Mouse (Mus musculus) layer of hippocampus, adult 2 months (tissue): ENCODE measurements around the gene Hibadh. TPM values are rescaled to one million over a fixed set of nuclear protein-coding genes. Genes with fewer than 3 reads are reported as not detected.

Experiments
- DNase-seq, 2 experiments: peaks; one replicate each; pipeline ENCODE4 v3.0.0; 2022; ENCODE audit warnings: low spot score in 2 of 2
- H3K27ac ChIP-seq: fragments of 200-600 bp; 2 replicates; pipeline ENCODE4 v1.8.1; 2022
- H3K4me3 ChIP-seq: fragments of 200-600 bp; 2 replicates; pipeline ENCODE4 v1.8.1; 2022; ENCODE audit warnings: mild to moderate bottlenecking
- CTCF ChIP-seq: fragments of 200-600 bp; conservative IDR thresholded peaks from 2 replicates; pipeline ENCODE4 v1.8.1; 2022; ENCODE audit warnings: antibody characterized with exemption, mild to moderate bottlenecking, moderate library complexity
- total RNA-seq, 2 experiments: library from RNA; stranded (reverse); gene quantifications; 2 replicates each; pipeline ENCODE4 v1.2.3; 2021

Gene Hibadh
- total RNA-seq, 2 experiments from 2014 or later, result 44.4 to 44.9 TPM

DNA sequence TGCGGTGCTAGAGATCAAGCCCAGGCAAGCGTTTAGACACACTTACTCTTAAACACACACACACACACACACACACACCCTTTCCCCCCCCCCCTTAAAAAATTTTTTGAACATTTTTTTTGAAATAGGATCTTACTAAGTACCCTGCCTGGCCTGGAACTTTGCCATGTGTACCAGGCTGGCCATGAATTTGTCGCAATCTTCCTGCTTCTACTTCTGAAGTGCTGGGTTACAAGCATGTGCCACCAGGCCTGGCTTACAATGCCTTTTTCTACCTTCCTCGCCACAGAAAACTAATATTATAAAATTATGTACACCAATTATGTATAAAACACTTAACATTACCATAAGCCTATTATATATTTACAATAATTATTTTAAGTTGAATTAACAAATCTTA lies 59.1 kb downstream of the Hibadh start:
- Histone ChIP-seq H3K4me3 (no peak overlapping the region), H3K27ac (no peak overlapping the region)
- DNase-seq, result no peak
- no peak for TF ChIP-seq CTCF

GRCm38 (mm10) chr6:52578322-52578721 lies 61.9 kb downstream of the Hibadh start:
- DNase-seq, result no peak
- no peak overlapping the region for H3K4me3 ChIP-seq
- H3K27ac ChIP-seq, result no peak overlapping the region
- no peak for TF ChIP-seq CTCF

- DNase-seq, result peak; percentile 24 to 43
- Histone ChIP-seq H3K27ac (no peak overlapping the region), H3K4me3 (no peak overlapping the region)
- TF ChIP-seq CTCF, result peak; percentile 89
These were observed 62.9 kb downstream of the Hibadh start for GRCm38 (mm10) chr6:52577270-52577669.

DNA sequence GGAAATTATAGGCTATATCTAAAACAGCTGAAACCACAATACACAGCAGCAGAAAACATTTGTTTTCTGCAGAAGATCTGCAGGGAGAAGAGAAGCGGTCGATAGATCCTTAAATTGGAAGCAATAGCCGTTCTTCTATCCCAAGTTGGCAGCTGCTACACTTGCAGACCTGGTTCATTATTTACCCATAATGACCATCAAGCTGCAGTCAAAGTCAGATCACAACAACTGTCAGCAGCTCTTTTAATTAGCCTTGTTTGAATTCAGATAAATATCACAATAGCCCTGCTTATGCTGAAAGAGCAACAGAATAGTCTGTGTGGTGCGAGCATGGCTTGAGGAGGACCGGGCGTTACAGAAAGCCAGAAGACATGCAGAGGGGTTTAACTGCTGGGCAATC lies 71.5 kb downstream of the Hibadh start:
- no peak overlapping the region for H3K27ac ChIP-seq
- H3K4me3 ChIP-seq, result no peak overlapping the region
- no peak for TF ChIP-seq CTCF
- DNase-seq, result no peak

DNA sequence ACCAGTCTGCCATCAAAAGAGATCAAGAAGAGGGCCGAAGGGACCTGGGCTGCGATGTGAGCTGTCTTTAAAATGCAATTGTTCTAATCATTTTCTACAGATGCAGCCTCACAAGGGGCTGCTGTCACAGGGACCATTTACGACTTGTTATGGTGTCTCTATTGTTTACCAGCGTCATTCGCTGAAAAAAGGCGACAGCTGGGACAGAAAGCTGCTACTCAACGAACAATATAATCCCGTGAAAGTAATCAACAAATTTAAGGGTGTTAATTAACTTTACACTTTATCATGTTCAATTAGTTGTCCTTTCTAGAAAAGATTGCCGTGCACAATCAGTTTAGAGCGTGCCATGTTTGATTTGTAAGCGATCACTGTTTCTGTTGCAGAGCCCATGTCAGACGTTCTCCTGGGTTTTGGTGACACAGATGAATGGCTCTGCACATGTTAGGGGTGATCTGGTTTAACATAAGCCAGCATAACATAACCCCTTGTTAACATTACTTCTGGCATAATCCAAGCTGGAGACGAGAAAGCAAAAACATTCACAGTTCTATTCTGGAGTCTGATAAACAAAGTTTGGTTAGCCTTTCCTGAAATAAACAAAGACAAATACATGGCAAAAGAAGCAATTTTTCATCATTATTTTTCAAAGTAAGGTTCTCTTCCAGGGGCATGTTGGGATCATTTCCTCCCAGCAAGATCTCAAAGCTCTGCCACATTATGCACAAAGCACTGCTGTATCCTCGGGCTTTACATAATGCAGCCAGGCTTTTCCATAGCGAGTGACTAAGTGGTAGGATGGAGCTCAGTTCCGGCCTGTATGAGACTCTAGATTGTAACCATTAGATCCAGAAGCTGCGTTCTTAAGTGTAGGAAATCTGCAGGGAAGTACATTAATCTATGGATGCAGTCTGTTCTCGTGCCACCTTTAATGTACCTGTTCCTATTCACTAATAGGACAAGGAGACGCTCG lies 72.6 kb downstream of the Hibadh start:
- TF ChIP-seq CTCF, result no peak
- no peak overlapping the region for H3K4me3 ChIP-seq
- DNase-seq, result no peak

GRCm38 (mm10) chr6:52565210-52565609 lies 75.0 kb downstream of the Hibadh start:
- no peak overlapping the region for H3K27ac ChIP-seq
- TF ChIP-seq CTCF, result no peak
- H3K4me3 ChIP-seq, result no peak overlapping the region
- DNase-seq, result no peak

More for the DNA sequence above, 72.6 kb downstream of the Hibadh start:
- H3K27ac ChIP-seq, result no peak overlapping the region

DNA sequence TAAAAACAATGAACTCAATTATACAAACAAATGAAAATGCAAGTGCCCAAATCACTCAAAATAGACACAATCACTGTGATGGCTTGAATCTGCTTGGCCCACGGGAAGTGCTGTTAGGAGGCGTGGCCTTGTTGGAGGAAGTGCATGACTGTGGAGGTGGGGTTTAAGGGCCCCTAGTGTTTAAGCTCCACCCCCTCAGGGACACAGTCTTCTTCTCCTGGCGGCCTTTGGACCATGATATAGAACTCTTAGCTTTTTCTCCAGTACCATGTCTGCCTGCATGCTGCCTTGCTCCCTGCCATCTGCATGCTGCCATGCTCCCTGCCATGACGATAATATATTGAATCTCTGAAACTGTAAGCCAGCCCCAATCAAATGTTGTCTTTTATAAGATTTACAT lies 77.2 kb downstream of the Hibadh start:
- TF ChIP-seq CTCF, result no peak
- H3K4me3 ChIP-seq, result no peak overlapping the region
- H3K27ac ChIP-seq, result no peak overlapping the region
- DNase-seq, result no peak

- no peak overlapping the region for H3K27ac ChIP-seq
- no peak for TF ChIP-seq CTCF
- H3K4me3 ChIP-seq, result no peak overlapping the region
- no peak for DNase-seq
These were observed 81.1 kb downstream of the Hibadh start for GRCm38 (mm10) chr6:52559041-52559440.

- Histone ChIP-seq H3K4me3 (no peak overlapping the region), H3K27ac (no peak overlapping the region)
- no peak for TF ChIP-seq CTCF
- DNase-seq, result no peak
These were observed 95.8 kb downstream of the Hibadh start for GRCm38 (mm10) chr6:52544376-52544775.

GRCm38 (mm10) chr6:52542464-52542863 lies 97.7 kb downstream of the Hibadh start:
- TF ChIP-seq CTCF, result no peak
- H3K27ac ChIP-seq, result no peak overlapping the region
- no peak overlapping the region for H3K4me3 ChIP-seq
- no peak for DNase-seq

GRCm38 (mm10) chr6:52539911-52540310 lies 100.3 kb downstream of the Hibadh start:
- Histone ChIP-seq H3K27ac (no peak overlapping the region), H3K4me3 (no peak overlapping the region)
- no peak for TF ChIP-seq CTCF
- DNase-seq, result no peak

DNA sequence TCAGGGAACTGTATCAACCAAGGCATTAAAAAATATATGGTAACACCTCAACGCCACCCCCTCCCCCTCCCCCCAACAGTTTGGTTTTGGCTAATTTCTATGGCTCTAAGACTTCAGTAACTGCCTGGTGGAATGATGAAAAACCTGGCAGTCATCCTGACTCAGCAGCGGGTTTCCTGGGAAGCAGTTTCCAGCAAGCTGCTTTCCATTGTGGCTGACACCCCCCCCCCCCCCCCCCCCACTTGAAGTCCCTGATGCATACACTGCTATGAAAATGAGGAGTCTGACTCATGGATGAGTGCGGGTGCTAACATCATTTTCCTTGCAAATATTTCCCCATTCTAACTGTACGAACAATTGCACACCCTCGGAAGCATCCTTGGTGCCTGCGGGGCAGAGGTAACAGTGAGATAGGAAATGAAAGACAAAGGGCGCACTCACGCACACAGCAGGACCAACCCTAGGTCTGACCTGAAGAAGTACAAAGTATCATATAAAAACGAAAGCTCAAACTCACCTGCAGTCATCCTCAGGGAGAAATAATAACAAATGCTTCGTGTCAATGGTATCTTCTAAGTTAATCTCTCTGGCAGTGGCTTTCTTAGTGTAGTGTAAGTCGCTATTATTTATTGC lies 105.0 kb downstream of the Hibadh start:
- TF ChIP-seq CTCF, result no peak
- Histone ChIP-seq H3K4me3 (no peak overlapping the region), H3K27ac (no peak overlapping the region)
- peak; percentile 19 to 46 for DNase-seq

DNA sequence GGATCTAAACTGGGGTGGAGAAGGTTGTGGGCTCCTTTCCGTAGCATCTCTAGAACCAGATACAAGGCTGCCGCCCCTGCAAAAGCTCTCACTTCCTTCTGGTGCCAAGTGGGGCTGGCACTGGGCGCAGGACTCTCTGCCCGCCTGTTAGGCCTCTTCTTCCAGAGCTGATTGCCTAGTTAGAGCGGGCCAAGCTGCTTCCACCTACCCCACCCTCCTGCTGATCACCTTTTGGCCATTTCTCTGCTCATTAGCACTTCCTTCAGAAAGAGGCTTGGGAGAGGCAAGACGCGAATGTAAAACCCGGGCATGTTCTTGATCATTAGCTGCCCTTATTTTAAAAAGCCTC lies 108.1 kb downstream of the Hibadh start:
- no peak overlapping the region for H3K4me3 ChIP-seq
- no peak for DNase-seq
- TF ChIP-seq CTCF, result no peak
- no peak overlapping the region for H3K27ac ChIP-seq
